Mouse (Mus musculus) liver, embryonic 12.5 days (tissue): ENCODE results near the gene Syn3. TPM values are rescaled to one million over a fixed set of nuclear protein-coding genes. Genes with fewer than 3 reads are reported as not detected.
"Not testable (repeated sequence)": the region's sequence is repeated elsewhere in the genome, so short reads cannot be mapped to it uniquely, and the experiment has no call there.

Experiments used
- ATAC-seq: fragments of 200-750 bp; cut with Nextera tagmentation; 2 replicates; pipeline ENCODE4 v1.8.0; 2017; ENCODE audit warnings: moderate number of reproducible peaks, mild to moderate bottlenecking, moderate library complexity
- H3K27ac ChIP-seq: fragments of 300-500 bp; sonication (generic); 2 replicates; pipeline ENCODE4 v1.5.1; 2016; ENCODE audit warnings: mild to moderate bottlenecking
- H3K27me3 ChIP-seq: fragments of 300-500 bp; sonication (generic); replicated peaks from 2 replicates; pipeline ENCODE4 v1.6.1; 2016; ENCODE audit warnings: mild to moderate bottlenecking, moderate library complexity
- H3K36me3 ChIP-seq: fragments of 300-500 bp; sonication (generic); 2 replicates; pipeline ENCODE4 v1.6.1; 2016; ENCODE audit warnings: mild to moderate bottlenecking, moderate library complexity
- H3K4me1 ChIP-seq: fragments of 300-500 bp; sonication (generic); 2 replicates; pipeline ENCODE4 v1.6.1; 2016
- H3K4me2 ChIP-seq: fragments of 300-500 bp; sonication (generic); 2 replicates; pipeline ENCODE4 v1.6.1; 2016; ENCODE audit warnings: mild to moderate bottlenecking, moderate library complexity
- H3K4me3 ChIP-seq: fragments of 300-500 bp; sonication (generic); 2 replicates; pipeline ENCODE4 v1.5.1; 2016; ENCODE audit warnings: mild to moderate bottlenecking, moderate library complexity
- H3K9ac ChIP-seq: fragments of 300-500 bp; sonication (generic); 2 replicates; pipeline ENCODE4 v1.6.1; 2016; ENCODE audit warnings: mild to moderate bottlenecking, moderate library complexity
- H3K9me3 ChIP-seq: fragments of 300-500 bp; sonication (generic); replicated peaks from 2 replicates; pipeline ENCODE4 v1.6.1; 2016; ENCODE audit warnings: mild to moderate bottlenecking, moderate library complexity
- WGBS: fragments of 180-500 bp; shearing (Covaris S2); methylation state at CpG from one replicate; pipeline ENCODE4 v1.1.7; 2016; ENCODE audit not compliant: insufficient replicate concordance; 5-methylcytosine and 5-hydroxymethylcytosine counted together
- polyA plus RNA-seq: library from polyadenylated mRNA; unstranded; fragments of >200 nt; fragmentation: Nextera tagmentation; extraction: Ambion mirVana; gene quantifications from 2 replicates; pipeline ENCODE4 v1.2.1, GENCODE M21; 2016

Gene Syn3
- polyA plus RNA-seq, 1 experiment from 2014 or later, result 0.57 TPM

GRCm38 (mm10) chr10:86435006-86435405 lies 63.7 kb downstream of the Syn3 start:
- not testable (repeated sequence) for H3K9ac ChIP-seq, ATAC-seq, H3K36me3 ChIP-seq, H3K9me3 ChIP-seq, H3K27me3 ChIP-seq, H3K27ac ChIP-seq, H3K4me2 ChIP-seq, H3K4me3 ChIP-seq, H3K4me1 ChIP-seq
- 57% methylated on average over 4 of the region's 4 CpGs for WGBS

- no peaks in the 10 kb centered on the region for H3K27me3 ChIP-seq
- no peak for ATAC-seq
- H3K9ac ChIP-seq, result no peak overlapping the region
- no peak overlapping the region for H3K4me3 ChIP-seq
- no peak overlapping the region for H3K27ac ChIP-seq
- no peaks in the 10 kb centered on the region for H3K9me3 ChIP-seq
- WGBS, result 68% methylated on average over 3 of the region's 3 CpGs
- no peak overlapping the region for H3K4me2 ChIP-seq
- H3K4me1 ChIP-seq, result no peaks in the 10 kb centered on the region
- no peaks in the 10 kb centered on the region for H3K36me3 ChIP-seq
Measured at GRCm38 (mm10) chr10:86429651-86430050, 69.0 kb downstream of the Syn3 start.

DNA sequence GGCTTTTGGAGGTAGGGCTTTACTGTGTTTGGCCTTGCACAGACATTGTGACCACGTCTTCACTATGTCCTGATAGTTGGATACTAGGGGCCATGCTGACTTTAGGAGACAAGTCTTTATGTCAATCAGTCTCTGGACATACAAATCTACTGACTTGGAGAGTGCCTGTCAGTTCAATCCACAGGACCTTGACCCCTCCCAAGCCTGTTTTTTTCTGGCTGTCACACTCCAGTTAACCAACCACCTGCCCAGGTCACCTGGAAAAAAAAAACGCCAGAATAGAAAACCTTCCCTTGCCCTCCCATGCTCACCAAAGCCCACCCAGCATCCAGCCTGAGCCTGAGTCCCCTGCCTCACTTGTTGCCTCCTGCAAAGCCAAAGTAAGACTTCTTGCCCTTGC lies 70.7 kb downstream of the Syn3 start:
- H3K36me3 ChIP-seq, result no peaks in the 10 kb centered on the region
- no peak overlapping the region for H3K4me2 ChIP-seq
- H3K27me3 ChIP-seq, result no peaks in the 10 kb centered on the region
- H3K9ac ChIP-seq, result no peak overlapping the region
- H3K4me1 ChIP-seq, result no peaks in the 10 kb centered on the region
- no peak overlapping the region for H3K27ac ChIP-seq
- ATAC-seq, result no peak
- no peak overlapping the region for H3K4me3 ChIP-seq
- WGBS, result 34% methylated on average over 2 of the region's 2 CpGs
- H3K9me3 ChIP-seq, result no peaks in the 10 kb centered on the region

DNA sequence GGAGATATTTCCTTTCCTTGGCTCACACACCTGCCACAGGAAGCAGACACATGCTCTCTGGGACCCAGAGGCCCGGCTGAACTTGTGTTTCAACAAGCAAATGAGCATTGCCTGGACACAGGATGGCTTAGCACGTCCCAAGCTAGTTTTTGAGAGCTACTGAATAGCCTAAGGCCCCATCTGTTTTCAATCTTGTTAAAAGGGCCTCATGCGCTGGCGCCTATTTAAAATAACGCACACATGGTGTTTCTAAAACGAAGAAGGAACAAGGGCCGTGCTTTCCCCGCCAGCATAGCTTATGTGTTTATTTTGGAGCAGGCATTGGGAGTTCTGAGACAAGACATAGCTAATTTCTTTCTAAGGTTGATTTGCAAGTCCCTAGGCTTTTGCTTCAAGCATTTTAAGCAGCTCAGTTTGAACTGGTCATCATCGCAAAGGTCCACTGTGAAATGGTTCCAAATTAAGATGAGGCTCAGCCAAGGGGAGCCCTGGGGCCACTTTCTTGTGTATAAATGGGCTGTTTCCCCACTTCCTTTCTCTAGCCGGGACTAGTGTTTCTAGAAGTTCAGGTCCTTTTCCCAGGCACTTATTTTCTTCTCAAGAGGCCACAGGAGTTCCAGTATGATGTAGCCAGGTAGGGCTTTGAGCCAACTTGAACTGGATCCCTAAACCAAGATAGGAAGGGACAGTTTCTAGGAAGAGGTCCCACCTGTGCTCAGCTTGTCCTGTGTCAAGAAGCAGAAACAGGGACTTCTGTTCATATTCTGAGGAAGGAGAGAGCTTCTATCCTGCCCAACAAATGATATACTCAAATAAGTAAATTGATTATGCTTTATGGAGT lies 72.8 kb downstream of the Syn3 start:
- Histone ChIP-seq H3K4me2 (no peak overlapping the region), H3K27me3 (no peaks in the 10 kb centered on the region), H3K9ac (no peak overlapping the region), H3K9me3 (no peaks in the 10 kb centered on the region), H3K27ac (no peak overlapping the region), H3K36me3 (no peaks in the 10 kb centered on the region), H3K4me1 (no peaks in the 10 kb centered on the region), H3K4me3 (no peak overlapping the region)
- no peak for ATAC-seq
- WGBS, result 57% methylated on average over 10 of the region's 10 CpGs

DNA sequence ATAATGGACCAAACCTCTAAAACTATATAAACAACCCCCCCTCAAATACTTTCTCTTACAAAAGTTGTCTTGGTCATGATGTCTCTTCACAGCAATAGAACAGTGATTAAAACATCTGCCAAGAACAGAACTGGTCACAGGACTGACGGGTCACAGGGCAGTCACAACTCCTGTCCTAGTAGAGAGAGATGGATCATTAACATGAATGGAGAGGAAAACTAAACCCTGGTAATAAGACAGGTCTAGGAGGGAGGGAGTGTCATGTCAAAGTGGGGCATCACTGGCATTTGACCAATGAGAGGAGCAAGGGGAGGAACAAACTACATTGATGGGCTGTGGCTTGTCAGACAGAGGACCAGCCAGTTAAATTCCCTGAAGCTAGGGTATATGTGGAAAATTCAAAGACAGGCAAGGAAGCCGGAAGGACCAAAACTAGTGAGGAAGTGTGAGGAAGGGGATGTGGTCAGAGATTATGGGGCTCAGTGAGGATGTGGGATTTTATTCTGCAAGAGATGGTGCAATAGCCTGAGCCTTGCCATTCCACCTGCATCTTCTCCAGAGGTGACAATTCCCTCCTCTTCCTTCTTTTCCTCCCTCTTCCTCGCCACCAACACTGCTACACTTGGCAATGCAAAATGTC lies 76.8 kb downstream of the Syn3 start:
- no peak for ATAC-seq
- no peaks in the 10 kb centered on the region for H3K9me3 ChIP-seq
- H3K9ac ChIP-seq, result no peak overlapping the region
- H3K27me3 ChIP-seq, result 0 out of 2 replicates have a peak, but pooled peaks cover 2% of the 10 kb centered on the region
- no peaks in the 10 kb centered on the region for H3K4me1 ChIP-seq
- H3K4me2 ChIP-seq, result no peak overlapping the region
- H3K36me3 ChIP-seq, result no peaks in the 10 kb centered on the region
- no peak overlapping the region for H3K4me3 ChIP-seq
- no peak overlapping the region for H3K27ac ChIP-seq
- WGBS, result 29% methylated on average over 3 of the region's 3 CpGs

DNA sequence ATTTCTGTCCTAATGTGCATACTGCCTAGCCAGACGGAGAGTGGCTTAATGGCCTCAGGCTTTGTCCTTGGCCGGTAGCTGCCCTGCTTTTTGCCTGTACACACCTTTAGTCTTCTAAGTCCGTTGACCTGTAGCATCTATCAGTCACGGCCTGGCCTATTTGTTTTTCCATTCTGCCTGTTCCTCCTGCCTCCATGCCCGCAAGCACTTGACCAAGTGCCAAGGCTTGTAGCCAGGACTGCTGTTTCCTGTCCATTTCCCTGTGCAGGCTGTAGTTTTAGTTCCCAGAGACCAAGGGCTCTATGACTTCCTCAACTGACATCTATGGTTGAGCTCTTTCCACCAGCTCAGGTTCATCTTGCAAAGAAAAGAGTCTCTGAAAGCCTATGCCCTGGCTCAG lies 79.8 kb downstream of the Syn3 start:
- no peak for ATAC-seq
- WGBS, result 66% methylated on average over 5 of the region's 5 CpGs

GRCm38 (mm10) chr10:86418345-86418744 lies 80.4 kb downstream of the Syn3 start:
- H3K9me3 ChIP-seq, result no peaks in the 10 kb centered on the region
- ATAC-seq, result no peak
- no peaks in the 10 kb centered on the region for H3K4me1 ChIP-seq
- H3K9ac ChIP-seq, result no peak overlapping the region
- H3K4me2 ChIP-seq, result no peak overlapping the region
- no peak overlapping the region for H3K4me3 ChIP-seq
- WGBS, result 49% methylated on average over 2 of the region's 2 CpGs
- no peaks in the 10 kb centered on the region for H3K36me3 ChIP-seq
- H3K27me3 ChIP-seq, result 0 out of 2 replicates have a peak, but pooled peaks cover 2% of the 10 kb centered on the region
- no peak overlapping the region for H3K27ac ChIP-seq

More for the DNA sequence above, 79.8 kb downstream of the Syn3 start:
- 0 out of 2 replicates have a peak, but pooled peaks cover 2% of the 10 kb centered on the region for H3K27me3 ChIP-seq
- H3K4me3 ChIP-seq, result no peak overlapping the region
- H3K27ac ChIP-seq, result no peak overlapping the region
- no peak overlapping the region for H3K9ac ChIP-seq
- no peaks in the 10 kb centered on the region for H3K4me1 ChIP-seq
- H3K36me3 ChIP-seq, result no peaks in the 10 kb centered on the region
- no peak overlapping the region for H3K4me2 ChIP-seq
- H3K9me3 ChIP-seq, result no peaks in the 10 kb centered on the region

DNA sequence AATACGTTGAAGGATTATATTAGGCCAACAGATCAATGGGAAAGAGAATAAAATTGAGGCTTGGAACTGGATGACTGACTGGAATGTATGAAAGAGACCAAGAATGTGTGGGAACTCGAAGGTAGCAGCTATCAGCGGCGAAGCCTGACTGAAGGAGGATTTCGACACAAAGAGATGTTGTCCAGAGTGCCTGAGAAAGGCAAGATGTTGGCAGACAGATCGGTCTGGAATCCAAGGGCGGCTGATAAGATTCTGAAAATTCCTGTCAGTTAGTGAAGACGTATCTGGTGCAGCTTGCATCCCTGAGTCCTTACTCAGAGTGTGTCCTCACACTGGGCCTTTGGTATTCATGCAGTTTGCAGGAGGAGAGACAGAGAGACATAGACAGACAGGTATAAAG lies 81.9 kb downstream of the Syn3 start:
- Histone ChIP-seq H3K9me3 (no peaks in the 10 kb centered on the region), H3K27me3 (0 out of 2 replicates have a peak, but pooled peaks cover 2% of the 10 kb centered on the region), H3K36me3 (no peaks in the 10 kb centered on the region), H3K4me2 (no peak overlapping the region), H3K4me3 (no peak overlapping the region), H3K9ac (no peak overlapping the region), H3K4me1 (no peaks in the 10 kb centered on the region), H3K27ac (no peak overlapping the region)
- no peak for ATAC-seq
- WGBS, result 62% methylated on average over 8 of the region's 8 CpGs

DNA sequence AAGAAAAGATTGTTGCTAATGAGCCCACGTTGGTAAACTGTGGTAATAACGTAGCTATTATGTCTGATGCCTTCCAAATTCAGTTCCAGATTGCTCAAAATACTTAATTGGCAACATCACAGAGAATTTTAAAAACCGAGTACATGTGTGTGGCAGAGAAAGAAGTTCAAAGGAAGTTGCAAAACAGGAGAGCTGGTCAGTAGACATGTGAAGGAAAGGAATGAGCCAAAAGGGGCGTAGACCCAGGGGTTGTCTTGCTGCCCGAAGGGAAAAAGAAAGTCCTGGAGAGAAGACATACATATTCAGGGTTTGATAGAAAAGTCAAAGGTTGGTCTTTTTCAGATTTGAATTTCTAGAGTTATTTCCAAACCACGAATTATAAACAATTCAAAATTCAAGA lies 87.8 kb downstream of the Syn3 start:
- no peak for ATAC-seq
- Histone ChIP-seq H3K27ac (no peak overlapping the region), H3K4me3 (no peak overlapping the region), H3K9me3 (no peaks in the 10 kb centered on the region), H3K27me3 (no peaks in the 10 kb centered on the region), H3K9ac (no peak overlapping the region), H3K4me2 (no peak overlapping the region), H3K36me3 (no peaks in the 10 kb centered on the region), H3K4me1 (peaks cover 6% of the 10 kb centered on the region; the same call in 1 of the 2 replicates)
- 59% methylated on average over 6 of the region's 6 CpGs for WGBS

DNA sequence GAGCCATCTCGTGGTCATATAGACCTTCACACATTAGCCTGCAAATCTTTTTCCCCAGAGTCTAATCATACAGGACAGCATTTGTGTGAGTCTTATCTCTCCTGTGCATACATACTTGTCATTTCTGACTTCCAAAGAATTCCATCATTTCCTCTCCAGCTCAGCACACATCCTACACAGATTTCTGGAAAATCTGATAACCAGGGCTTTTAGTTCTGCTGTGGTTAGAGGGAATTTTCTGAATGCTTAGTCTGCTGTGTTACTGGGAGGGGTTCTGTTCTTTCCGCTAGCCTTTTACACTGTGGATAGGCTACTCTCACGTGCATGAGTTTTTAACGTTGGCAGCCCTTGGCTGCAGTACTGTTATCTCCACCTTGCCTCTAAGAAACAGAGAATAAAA lies 91.7 kb downstream of the Syn3 start:
- no peak overlapping the region for H3K4me2 ChIP-seq
- no peaks in the 10 kb centered on the region for H3K27me3 ChIP-seq
- no peak overlapping the region for H3K27ac ChIP-seq
- no peaks in the 10 kb centered on the region for H3K9me3 ChIP-seq
- peaks cover 6% of the 10 kb centered on the region; the same call in 1 of the 2 replicates for H3K4me1 ChIP-seq
- no peak overlapping the region for H3K4me3 ChIP-seq
- no peak for ATAC-seq
- no peak overlapping the region for H3K9ac ChIP-seq
- 22% methylated on average over 4 of the region's 4 CpGs for WGBS
- no peaks in the 10 kb centered on the region for H3K36me3 ChIP-seq

GRCm38 (mm10) chr10:86398347-86398720 lies 100.4 kb downstream of the Syn3 start:
- Histone ChIP-seq H3K9ac (no peak overlapping the region), H3K27ac (no peak overlapping the region)
- 40% methylated on average over 2 of the region's 2 CpGs for WGBS

GRCm38 (mm10) chr10:86397577-86398346 lies 100.9 kb downstream of the Syn3 start:
- Histone ChIP-seq H3K9me3 (no peaks in the 10 kb centered on the region), H3K4me2 (no peak overlapping the region), H3K27me3 (no peaks in the 10 kb centered on the region), H3K36me3 (no peaks in the 10 kb centered on the region), H3K4me1 (no peaks in the 10 kb centered on the region), H3K9ac (no peak overlapping the region), H3K4me3 (no peak overlapping the region), H3K27ac (no peak overlapping the region)
- WGBS, result 70% methylated on average over 4 of the region's 4 CpGs
- no peak for ATAC-seq

More at GRCm38 (mm10) chr10:86398347-86398720, 100.4 kb downstream of the Syn3 start:
- no peaks in the 10 kb centered on the region for H3K27me3 ChIP-seq
- H3K36me3 ChIP-seq, result no peaks in the 10 kb centered on the region
- ATAC-seq, result no peak
- no peak overlapping the region for H3K4me3 ChIP-seq
- H3K9me3 ChIP-seq, result no peaks in the 10 kb centered on the region
- no peak overlapping the region for H3K4me2 ChIP-seq
- no peaks in the 10 kb centered on the region for H3K4me1 ChIP-seq
